Mouse (Mus musculus) gastrocnemius, postnatal 4 days (tissue): ENCODE data around the gene Vtn. TPM values are rescaled to one million over a fixed set of nuclear protein-coding genes. Genes with fewer than 3 reads are reported as not detected.

Source experiments
- DNase-seq, 2 experiments: peaks; one replicate each; pipeline ENCODE4 v3.0.0; 2021 to 2022; ENCODE audit warnings: low spot score in 2 of 2, mixed read lengths in 2 of 2
- total RNA-seq, 2 experiments: library from RNA; stranded (reverse); gene quantifications; 2 replicates each; pipeline ENCODE4 v1.2.3; 2021

The Vtn gene
- total RNA-seq, 2 experiments from 2014 or later = 23.8 to 27.4 TPM

DNA sequence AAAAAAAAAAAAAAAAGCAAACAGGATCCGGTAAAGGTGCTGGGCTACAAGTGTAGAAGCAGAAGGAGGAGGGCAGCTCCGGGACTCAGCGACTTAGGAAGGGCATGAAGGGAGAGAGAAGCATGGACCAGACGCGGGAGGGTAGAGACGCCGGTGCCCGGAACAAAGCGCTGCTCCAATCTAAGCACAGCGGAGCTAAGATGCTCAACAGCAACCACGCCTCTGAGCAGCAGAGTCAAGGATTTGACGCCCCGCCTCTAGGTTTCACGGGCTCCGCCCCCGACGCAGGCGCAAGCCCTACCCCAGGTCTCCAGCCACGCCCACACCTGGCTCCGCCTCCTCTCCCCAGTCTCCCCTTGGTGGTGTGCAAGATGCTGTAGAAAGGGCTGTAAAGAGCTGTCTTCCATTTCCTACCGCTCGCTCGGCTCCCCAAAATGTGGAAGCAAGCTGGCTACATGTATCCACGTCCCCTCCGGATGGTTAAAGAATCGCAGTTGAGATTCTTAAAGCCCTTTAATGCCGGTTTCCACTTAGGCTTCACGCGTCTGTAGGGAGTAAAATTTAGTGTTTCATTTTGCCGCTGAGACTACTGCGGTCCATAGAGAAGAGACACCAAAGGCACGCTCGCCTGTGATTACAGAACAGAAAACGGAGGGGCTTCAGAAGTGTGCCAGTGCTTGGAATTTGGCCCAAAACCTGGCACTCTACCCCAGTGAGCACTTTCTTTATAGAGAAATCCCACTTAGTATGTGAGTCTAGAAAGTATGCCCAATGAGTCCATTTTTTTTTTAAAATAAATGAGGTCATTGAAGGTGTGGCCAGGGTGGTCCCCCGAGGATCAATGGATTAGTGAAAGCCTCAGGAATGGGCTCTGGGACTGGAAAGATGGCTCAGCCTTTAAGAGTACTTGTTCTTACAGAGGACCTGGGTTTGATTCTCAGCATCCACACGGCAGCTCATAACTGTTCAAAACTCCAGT lies 1.1 kb upstream of the Vtn start, which contains the start of gene Sarm1:
TSS of gene Sarm1 (minus strand) at position 211 of the 979 bp plus-strand sequence.
- peak; percentile 68 to 88 for DNase-seq

- DNase-seq = no peak
Measured at GRCm38 (mm10) chr11:78499543-78499942, 652 bp downstream of the Vtn start.

GRCm38 (mm10) chr11:78500623-78501202 lies 1.8 kb downstream of the Vtn start:
- no peak for DNase-seq

GRCm38 (mm10) chr11:78501529-78501928 lies 2.6 kb downstream of the Vtn start:
- DNase-seq = no peak

GRCm38 (mm10) chr11:78502909-78503650 lies 4.2 kb downstream of the Vtn start, which contains the start of gene Sebox:
Sebox (plus strand) TSS chr11:78503447.
- DNase-seq = no peak

DNA sequence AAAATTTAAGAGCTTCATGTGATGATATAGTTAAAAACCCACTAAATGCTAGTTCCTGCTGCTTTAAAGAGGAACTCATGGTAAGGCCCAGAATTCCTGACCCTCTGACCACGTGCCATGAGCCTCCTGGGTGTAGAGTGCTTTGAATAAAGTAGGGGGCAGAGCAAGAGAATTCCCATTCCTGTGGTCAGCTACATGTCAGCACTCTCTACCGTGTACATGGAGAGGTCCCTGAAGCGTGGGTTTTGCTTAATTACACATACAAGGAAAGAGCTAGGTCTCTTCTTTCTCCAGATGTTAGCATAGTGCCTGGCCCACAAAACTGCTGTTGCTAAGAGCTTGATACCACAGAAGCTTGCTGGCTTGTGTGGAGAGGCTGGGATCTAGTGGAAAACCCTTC lies 6.5 kb downstream of the Vtn start:
- DNase-seq = no peak

- DNase-seq = no peak
Measured at GRCm38 (mm10) chr11:78509148-78509547, 10.3 kb downstream of the Vtn start.

DNA sequence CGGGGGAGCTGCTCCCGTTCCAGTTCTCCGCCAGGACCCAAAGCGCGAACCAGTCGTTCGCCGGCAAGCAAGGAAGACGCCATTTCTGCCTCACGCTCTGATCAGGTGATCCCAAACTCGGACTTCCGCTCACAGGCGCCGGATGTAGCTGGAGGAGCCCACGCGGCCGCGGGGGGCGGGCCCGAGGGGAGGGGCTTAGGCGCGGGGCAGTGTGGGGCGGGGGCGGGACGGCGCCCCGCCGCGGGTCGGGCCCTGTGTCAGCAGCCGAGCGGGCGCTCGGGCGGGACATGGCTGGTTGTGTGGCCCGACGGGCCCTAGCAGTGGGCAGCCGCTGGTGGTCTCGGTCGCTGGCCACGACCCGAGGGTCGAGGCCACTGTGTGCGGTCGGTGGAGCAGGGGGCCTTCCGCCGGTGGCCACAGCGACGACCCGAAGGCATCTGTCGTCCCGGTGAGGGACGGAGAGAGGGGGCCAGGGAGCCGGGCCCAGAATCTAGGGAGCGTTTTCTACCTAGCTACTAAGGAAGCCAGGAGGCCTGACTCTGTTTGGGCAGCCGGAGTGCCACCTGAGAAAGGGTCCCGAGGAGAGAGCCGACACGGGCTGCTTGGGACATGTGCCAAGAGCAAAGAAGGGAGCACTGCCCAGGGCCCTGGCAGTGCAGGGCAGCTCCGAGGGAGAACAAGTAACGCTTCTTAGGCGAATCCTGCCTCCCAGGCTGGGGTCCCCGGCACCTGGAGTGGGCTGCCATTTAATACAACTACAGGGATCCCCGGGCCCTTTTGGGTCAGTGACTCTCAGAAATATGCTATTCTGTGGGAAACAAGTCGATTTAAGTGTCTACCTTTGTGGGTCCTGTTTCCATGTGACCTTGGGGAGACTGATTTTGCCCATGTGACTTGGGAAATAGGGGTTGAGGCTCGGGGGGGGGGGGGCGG lies 13.4 kb downstream of the Vtn start, which contains the start of the genes Tmem199 and Poldip2:
TSS of gene Tmem199 (minus strand) at position 148 of the 933 bp plus-strand sequence.
TSS of gene Poldip2 (plus strand) at position 169 of the 933 bp plus-strand sequence.
- DNase-seq = peak; percentile 82 to 90

DNA sequence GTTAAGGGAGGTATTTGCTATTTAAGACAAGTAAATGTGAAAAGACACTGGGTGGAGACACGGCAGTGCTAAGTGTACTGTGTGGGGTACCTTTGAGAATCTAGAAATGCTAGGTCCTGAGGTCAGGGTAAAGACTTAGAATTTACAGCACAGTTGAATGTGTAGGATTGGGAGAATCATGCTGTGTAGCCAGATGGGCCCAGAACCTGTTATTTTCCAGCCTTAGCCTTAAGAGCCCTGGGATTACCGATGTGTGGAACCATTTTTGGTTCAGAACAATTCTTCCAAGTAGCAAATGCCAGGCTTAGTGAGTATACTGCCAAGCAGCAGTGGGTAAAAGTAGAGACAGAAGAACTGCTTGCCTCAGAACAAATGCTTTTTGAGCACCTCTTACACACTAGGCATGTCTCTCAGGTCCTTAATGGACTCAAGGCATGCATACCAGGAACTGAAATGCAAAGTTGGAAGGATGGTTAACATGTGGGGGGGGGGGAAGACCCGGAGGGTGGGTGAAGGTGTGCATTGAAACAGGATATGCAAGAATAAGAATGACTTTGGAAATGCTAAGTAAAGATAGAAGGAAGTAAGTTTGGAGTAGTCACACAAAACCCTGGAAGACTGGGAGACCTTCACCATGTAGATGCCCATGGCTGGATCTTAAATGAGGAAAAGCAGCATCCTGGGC lies 14.4 kb downstream of the Vtn start:
- no peak for DNase-seq

DNA sequence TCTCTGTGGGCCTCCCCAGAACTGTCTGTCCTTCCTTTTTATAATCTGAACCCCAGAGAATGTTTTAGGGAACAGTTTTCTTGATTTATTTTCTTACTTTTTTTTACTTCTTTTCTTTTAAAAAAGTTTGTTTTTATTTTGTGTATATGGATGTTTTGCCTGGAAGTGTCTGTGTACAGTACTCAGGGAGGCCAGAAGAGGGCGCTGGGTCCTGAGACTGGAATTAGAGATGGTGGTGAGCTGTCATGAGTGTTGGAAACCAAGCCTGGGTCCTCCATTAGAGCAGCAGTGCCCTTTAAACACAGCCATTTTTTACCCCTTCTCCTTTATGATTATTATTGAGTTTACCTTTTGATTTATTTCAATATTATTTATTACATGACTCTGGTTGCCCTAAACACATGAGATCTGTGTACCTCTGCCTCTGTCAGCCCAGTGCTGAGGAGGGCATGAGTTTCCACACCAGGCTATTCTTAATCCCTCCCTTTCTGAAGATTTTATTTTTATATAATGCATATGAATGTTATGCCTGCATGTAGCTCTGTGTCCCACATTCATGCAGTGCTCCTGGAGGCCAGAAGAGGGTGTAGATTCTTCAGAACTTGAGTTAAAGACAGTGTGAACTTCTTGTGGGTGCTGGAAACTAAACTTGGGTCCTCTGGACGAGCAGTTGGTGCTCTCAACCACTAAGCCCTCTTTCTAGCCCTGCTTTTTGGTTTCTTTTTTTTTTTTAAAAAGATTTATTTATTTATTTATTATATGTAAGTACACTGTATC lies 16.8 kb downstream of the Vtn start:
- DNase-seq = no peak

- no peak for DNase-seq
Measured at GRCm38 (mm10) chr11:78518931-78519330, 20.0 kb downstream of the Vtn start.

- no peak for DNase-seq
Measured at GRCm38 (mm10) chr11:78521880-78522279, 23.0 kb downstream of the Vtn start.

DNA sequence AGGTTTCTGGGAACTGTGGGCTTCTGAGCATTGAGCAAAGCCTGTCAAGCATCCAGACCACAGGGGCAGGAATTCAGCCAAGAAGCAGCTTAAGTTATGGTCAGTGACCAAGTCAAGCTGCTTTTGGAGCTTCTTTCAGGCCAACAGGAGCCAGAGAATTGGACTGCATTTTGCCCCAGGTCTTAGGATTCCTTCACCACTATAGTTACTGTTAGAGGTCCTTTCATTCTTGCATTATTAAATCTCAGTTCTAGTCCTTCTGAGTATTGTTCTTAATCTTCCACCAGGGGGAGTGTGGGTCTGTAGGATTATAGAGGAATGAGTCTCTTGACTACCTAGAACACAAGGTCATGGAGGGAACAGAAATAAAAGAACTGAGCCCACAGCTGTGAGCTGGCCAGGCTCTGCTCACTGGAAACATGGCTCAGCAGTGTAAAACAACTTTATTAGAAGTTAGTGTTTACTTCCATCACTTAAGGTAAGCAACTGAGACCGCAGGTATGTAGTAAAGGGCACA lies 23.6 kb downstream of the Vtn start:
- no peak for DNase-seq

DNA sequence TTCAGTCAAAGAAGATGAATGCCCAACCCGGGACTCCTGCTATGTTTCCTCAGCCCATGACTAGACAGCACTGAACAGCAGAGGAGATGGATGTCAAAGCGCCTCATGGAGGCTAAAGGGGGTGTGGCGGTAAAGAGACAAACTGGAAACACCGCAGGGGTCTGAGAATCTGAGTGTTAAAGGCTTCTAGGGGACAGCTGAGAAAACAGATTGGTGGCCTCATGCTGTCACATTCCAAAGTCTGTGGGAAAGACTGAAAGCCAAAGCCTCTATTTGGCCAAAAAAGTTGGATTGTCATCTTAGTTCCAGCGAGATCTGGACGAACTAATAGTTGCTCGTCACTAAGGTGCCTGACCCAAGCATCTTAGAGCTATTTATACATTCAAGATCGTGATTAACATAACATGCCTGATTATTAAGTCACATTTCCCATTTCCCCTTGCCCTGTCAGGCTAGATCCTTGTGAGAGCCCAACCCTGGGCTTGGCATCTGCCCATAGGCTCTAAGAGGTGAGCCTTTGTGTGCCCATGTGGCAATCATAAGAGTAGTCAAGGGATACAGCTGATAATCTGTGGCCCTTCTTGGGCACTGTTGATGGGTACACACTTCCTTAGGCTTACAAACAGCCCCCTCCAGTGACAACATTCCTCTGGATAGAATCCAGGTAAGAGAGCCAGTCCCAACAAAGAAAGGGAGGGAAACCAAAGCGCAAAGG lies 24.5 kb downstream of the Vtn start:
- no peak for DNase-seq

DNA sequence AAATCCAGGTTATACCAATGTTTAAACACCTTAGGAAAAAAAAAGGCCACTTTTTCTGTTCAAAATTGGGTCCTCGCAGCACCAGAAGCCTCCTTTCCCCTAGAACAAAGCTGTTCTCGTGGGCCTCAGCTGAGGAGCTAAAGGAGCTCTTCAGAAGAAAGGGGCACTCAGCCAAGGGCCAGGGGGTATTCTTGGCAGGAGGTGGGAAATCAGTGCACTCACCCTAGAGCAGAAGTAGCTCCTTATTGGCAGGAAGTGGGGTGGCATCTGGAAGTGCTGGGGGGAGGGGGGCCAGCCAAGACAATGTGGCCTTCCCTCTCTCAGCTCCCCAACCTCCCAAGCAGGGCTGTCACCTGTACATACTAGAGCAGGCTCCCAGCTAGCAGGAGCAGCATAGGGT lies 25.9 kb downstream of the Vtn start:
- DNase-seq = no peak

GRCm38 (mm10) chr11:78528714-78529113 lies 29.8 kb downstream of the Vtn start:
- no peak for DNase-seq

DNA sequence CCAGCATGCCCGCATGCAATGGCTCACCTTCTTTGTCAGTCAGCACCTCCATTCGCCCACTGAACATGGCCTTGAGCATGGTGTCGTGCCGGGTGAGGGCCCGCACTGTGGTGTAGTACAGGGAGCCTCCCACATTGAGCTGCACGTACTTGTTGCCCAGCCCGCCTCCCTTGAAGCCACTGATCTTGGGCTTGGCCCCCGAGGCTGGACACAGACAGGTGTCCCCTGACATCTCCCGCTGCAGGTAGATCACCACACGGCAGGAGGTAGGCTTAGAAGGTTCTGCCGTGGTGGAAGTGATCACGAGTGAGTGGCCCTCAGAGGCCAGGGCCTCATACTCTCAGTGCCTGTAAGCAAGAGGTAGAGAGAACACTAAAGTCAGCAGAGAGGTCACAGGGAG lies 31.1 kb downstream of the Vtn start:
- no peak for DNase-seq

GRCm38 (mm10) chr11:78531046-78531445 lies 32.2 kb downstream of the Vtn start:
- peak in 1 of 2 experiments; percentile 31 for DNase-seq
